ENCODE assay signal across 23 mouse cellular contexts in the genomic region with DNA sequence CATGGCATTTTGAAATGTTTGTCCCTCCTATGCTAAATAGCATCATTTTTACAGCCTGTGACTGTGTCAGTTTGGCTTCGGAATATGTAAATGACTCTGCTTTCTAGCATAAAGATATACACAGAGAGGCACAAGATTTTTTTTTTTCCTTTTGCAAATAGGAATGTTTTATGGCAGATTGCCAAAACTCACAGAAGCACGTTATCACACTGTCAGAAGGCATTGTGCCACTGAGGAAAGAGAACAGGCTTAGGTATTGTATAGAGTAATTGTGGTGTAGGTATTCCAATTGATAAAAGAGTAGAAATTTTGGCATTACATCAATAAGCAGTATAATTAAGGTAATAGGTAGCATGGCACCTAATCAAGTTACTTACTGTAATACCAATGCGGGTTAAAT.
DNase-seq lines count a peak whose midpoint lies in the region; ATAC-seq and TF ChIP-seq lines count a peak whose summit lies in the region.
"Had no signal": no experiment of that assay in that cellular context is flagged by ENCODE, and none has a peak within 500 bp of the region (broad histone marks: within the 10 kb centered on the region; RNA-seq: fewer than 3 reads in every experiment).

No protein-coding gene starts in this region.

- DNase-seq in embryonic facial prominence, embryonic 11.5 days (ENCODE audit: low spot score) = peak; percentile 1
- no peak for DNase-seq in embryonic facial prominence, embryonic 10.5 days (ENCODE audit: low spot score)
- peak; percentile 42 for DNase-seq in lung, embryonic 14.5 days
- DNase-seq in lung, postnatal 4 days = no peak
- DNase-seq in brain, adult 2 months (ENCODE audit: low read depth, low spot score) = peak; percentile 5
- DNase-seq in forebrain, embryonic 14.5 days (ENCODE audit: low spot score) = peak; percentile 86
- no peak for DNase-seq in urinary bladder, postnatal 36 days (ENCODE audit: low spot score in 2 of 2)
- no peak for DNase-seq in liver, embryonic 11.5 days (ENCODE audit: low spot score)
- DNase-seq: adrenal gland, postnatal 10 days; cerebellum, adult 2 months; cerebellum, postnatal 25 days; gastrocnemius, postnatal 14 days; heart, postnatal 14 days; kidney, adult 11 months; kidney, postnatal 25 days; liver; right cerebral cortex, postnatal 4 days had no signal

- H3K4me1 ChIP-seq in embryonic facial prominence, embryonic 11.5 days (ENCODE audit: control insufficient read depth, insufficient read depth, low read length) = no peaks in the 10 kb centered on the region
- H3K4me1 ChIP-seq in embryonic facial prominence, embryonic 10.5 days = no peaks in the 10 kb centered on the region
- H3K4me1 ChIP-seq in lung, embryonic 14.5 days (ENCODE audit: insufficient read depth) = no peaks in the 10 kb centered on the region
- H3K4me1 ChIP-seq in forebrain, embryonic 14.5 days (ENCODE audit: control insufficient read depth, insufficient read depth, low read length) = peaks cover 3% of the 10 kb centered on the region; the same call in 1 of the 2 replicates
- H3K4me1 ChIP-seq in liver, embryonic 11.5 days (replicated peaks; ENCODE audit: control insufficient read depth, insufficient read depth, low read length) = no peaks in the 10 kb centered on the region
- H3K4me1 ChIP-seq: embryonic facial prominence, embryonic 12.5 days; kidney, embryonic 15.5 days; liver, embryonic 15.5 days; lung, embryonic 15.5 days; midbrain, embryonic 13.5 days had no signal

- no peak overlapping the region for H3K4me2 ChIP-seq in embryonic facial prominence, embryonic 11.5 days (ENCODE audit: low read depth, low read length)
- H3K4me2 ChIP-seq in lung, embryonic 14.5 days = no peak overlapping the region
- no peak overlapping the region for H3K4me2 ChIP-seq in forebrain, embryonic 14.5 days (ENCODE audit: low read length)
- no peak overlapping the region for H3K4me2 ChIP-seq in liver, embryonic 11.5 days
- H3K4me2 ChIP-seq: embryonic facial prominence, embryonic 12.5 days; kidney, embryonic 15.5 days; liver, embryonic 15.5 days; lung, embryonic 15.5 days; midbrain, embryonic 13.5 days had no signal

- WGBS in embryonic facial prominence, embryonic 11.5 days = 77% methylated on average over 3 of the region's 3 CpGs
- WGBS in embryonic facial prominence, embryonic 10.5 days = 88% methylated on average over 3 of the region's 3 CpGs
- WGBS in lung, embryonic 14.5 days = 49% methylated on average over 3 of the region's 3 CpGs
- WGBS in forebrain, embryonic 14.5 days = 16% methylated on average over 3 of the region's 3 CpGs
- 77% methylated on average over 3 of the region's 3 CpGs for WGBS in liver, embryonic 11.5 days

- no peaks in the 10 kb centered on the region for H3K27me3 ChIP-seq in embryonic facial prominence, embryonic 11.5 days (ENCODE audit: control insufficient read depth, insufficient read depth, low read length)
- H3K27me3 ChIP-seq in embryonic facial prominence, embryonic 10.5 days (replicated peaks; ENCODE audit: low read depth, poor library complexity, severe bottlenecking) = no peaks in the 10 kb centered on the region
- H3K27me3 ChIP-seq in lung, embryonic 14.5 days (ENCODE audit: insufficient read depth, low read length) = no peaks in the 10 kb centered on the region
- no peaks in the 10 kb centered on the region for H3K27me3 ChIP-seq in forebrain, embryonic 14.5 days (replicated peaks; ENCODE audit: control insufficient read depth, insufficient read depth, low read length)
- no peaks in the 10 kb centered on the region for H3K27me3 ChIP-seq in liver, embryonic 11.5 days (replicated peaks; ENCODE audit: control insufficient read depth, insufficient read depth, low read length)
- H3K27me3 ChIP-seq: embryonic facial prominence, embryonic 12.5 days; kidney, embryonic 15.5 days; liver, embryonic 15.5 days; lung, embryonic 15.5 days; midbrain, embryonic 13.5 days; Patski had no signal

- ATAC-seq in embryonic facial prominence, embryonic 11.5 days (replicated peaks; ENCODE audit: insufficient number of reproducible peaks, low FRiP score, low TSS enrichment, low read depth) = no peak
- no peak for ATAC-seq in lung, embryonic 14.5 days (ENCODE audit: insufficient read depth)
- peak; percentile 83 for ATAC-seq in forebrain, embryonic 14.5 days
- no peak for ATAC-seq in liver, embryonic 11.5 days (replicated peaks; ENCODE audit: low FRiP score)
- ATAC-seq: midbrain, embryonic 13.5 days; Patski had no signal

- H3K27ac ChIP-seq in embryonic facial prominence, embryonic 11.5 days (replicated peaks; ENCODE audit: low read depth, low read length) = no peak overlapping the region
- no peak overlapping the region for H3K27ac ChIP-seq in embryonic facial prominence, embryonic 10.5 days (replicated peaks)
- no peak overlapping the region for H3K27ac ChIP-seq in lung, embryonic 14.5 days (ENCODE audit: low read depth)
- no peak overlapping the region for H3K27ac ChIP-seq in forebrain, embryonic 14.5 days (ENCODE audit: low read depth, low read length)
- no peak overlapping the region for H3K27ac ChIP-seq in liver, embryonic 11.5 days (ENCODE audit: low read depth, low read length)
- H3K27ac ChIP-seq: embryonic facial prominence, embryonic 12.5 days; kidney, embryonic 15.5 days; liver, embryonic 15.5 days; lung, embryonic 15.5 days; midbrain, embryonic 13.5 days had no signal

- H3K36me3 ChIP-seq in embryonic facial prominence, embryonic 11.5 days (replicated peaks; ENCODE audit: control insufficient read depth, insufficient read depth, low read depth, low read length) = no peaks in the 10 kb centered on the region
- no peaks in the 10 kb centered on the region for H3K36me3 ChIP-seq in embryonic facial prominence, embryonic 10.5 days (replicated peaks)
- no peaks in the 10 kb centered on the region for H3K36me3 ChIP-seq in lung, embryonic 14.5 days (ENCODE audit: insufficient read depth)
- no peaks in the 10 kb centered on the region for H3K36me3 ChIP-seq in forebrain, embryonic 14.5 days (ENCODE audit: control insufficient read depth, insufficient read depth, low read length)
- H3K36me3 ChIP-seq in liver, embryonic 11.5 days (ENCODE audit: control insufficient read depth, insufficient read depth, low read length) = no peaks in the 10 kb centered on the region
- H3K36me3 ChIP-seq: embryonic facial prominence, embryonic 12.5 days; kidney, embryonic 15.5 days; liver, embryonic 15.5 days; lung, embryonic 15.5 days; midbrain, embryonic 13.5 days had no signal

- no peak for TF ChIP-seq CTCF in lung, embryonic 14.5 days (IDR thresholded peaks at IDR 0.05; ENCODE audit: low read depth)

- no peak overlapping the region for H3K4me3 ChIP-seq in embryonic facial prominence, embryonic 11.5 days (ENCODE audit: low read depth, low read length)
- H3K4me3 ChIP-seq in embryonic facial prominence, embryonic 10.5 days = no peak overlapping the region
- H3K4me3 ChIP-seq in lung, embryonic 14.5 days (ENCODE audit: low read depth, low read length) = no peak overlapping the region
- H3K4me3 ChIP-seq in forebrain, embryonic 14.5 days (ENCODE audit: low read depth, low read length) = no peak overlapping the region
- no peak overlapping the region for H3K4me3 ChIP-seq in liver, embryonic 11.5 days (ENCODE audit: low read depth, low read length)
- H3K4me3 ChIP-seq: embryonic facial prominence, embryonic 12.5 days; kidney, embryonic 15.5 days; liver, embryonic 15.5 days; lung, embryonic 15.5 days; midbrain, embryonic 13.5 days had no signal

- no peak overlapping the region for H3K9ac ChIP-seq in embryonic facial prominence, embryonic 11.5 days (replicated peaks; ENCODE audit: low read length)
- H3K9ac ChIP-seq in lung, embryonic 14.5 days = no peak overlapping the region
- H3K9ac ChIP-seq in forebrain, embryonic 14.5 days (ENCODE audit: low read length) = no peak overlapping the region
- no peak overlapping the region for H3K9ac ChIP-seq in liver, embryonic 11.5 days (ENCODE audit: low read depth, low read length)
- H3K9ac ChIP-seq: embryonic facial prominence, embryonic 12.5 days; kidney, embryonic 15.5 days; liver, embryonic 15.5 days; lung, embryonic 15.5 days; midbrain, embryonic 13.5 days had no signal

- H3K9me3 ChIP-seq in embryonic facial prominence, embryonic 11.5 days (replicated peaks; ENCODE audit: control insufficient read depth, low read length) = no peaks in the 10 kb centered on the region
- no peaks in the 10 kb centered on the region for H3K9me3 ChIP-seq in embryonic facial prominence, embryonic 10.5 days
- H3K9me3 ChIP-seq in lung, embryonic 14.5 days (ENCODE audit: low read depth, low read length) = no peaks in the 10 kb centered on the region
- no peaks in the 10 kb centered on the region for H3K9me3 ChIP-seq in forebrain, embryonic 14.5 days (replicated peaks; ENCODE audit: control insufficient read depth, low read length)
- no peaks in the 10 kb centered on the region for H3K9me3 ChIP-seq in liver, embryonic 11.5 days (ENCODE audit: control insufficient read depth, low read length)
- H3K9me3 ChIP-seq: embryonic facial prominence, embryonic 12.5 days; kidney, embryonic 15.5 days; liver, embryonic 15.5 days; lung, embryonic 15.5 days; midbrain, embryonic 13.5 days had no signal

Comparison
In these comparisons a context has a peak if more than half of its experiments do, and no peak if none do; other contexts are left out.
1. DNase-seq: peak in embryonic facial prominence, embryonic 11.5 days (single experiment), lung, embryonic 14.5 days (single experiment), brain, adult 2 months (single experiment) and forebrain, embryonic 14.5 days (single experiment); none in embryonic facial prominence, embryonic 10.5 days (single experiment), lung, postnatal 4 days (0 of 2), urinary bladder, postnatal 36 days (0 of 2) and liver, embryonic 11.5 days (single experiment).